8 mouse cellular contexts compared by ENCODE assay signal in genomic region chr4:62732840-62733239, GRCm38 (mm10).
A peak's percentile ranks its signal among the peaks of the same experiment; 100 is the strongest.
DNase-seq lines count a peak whose midpoint lies in the region; ATAC-seq and TF ChIP-seq lines count a peak whose summit lies in the region.

No protein-coding gene starts in this region.

- no peak overlapping the region for H3K4me3 ChIP-seq in lung, embryonic 14.5 days (ENCODE audit: low read depth, low read length)
- no peak overlapping the region for H3K4me3 ChIP-seq in heart, embryonic 10.5 days
- no peak overlapping the region for H3K4me3 ChIP-seq in limb, embryonic 10.5 days
- H3K4me3 ChIP-seq in stomach, embryonic 14.5 days (ENCODE audit: low read depth, low read length) = no peak overlapping the region
- no peak overlapping the region for H3K4me3 ChIP-seq in hindbrain, embryonic 16.5 days (ENCODE audit: low read length)
- no peak overlapping the region for H3K4me3 ChIP-seq in hindbrain, embryonic 11.5 days (ENCODE audit: low read depth, low read length)

- TF ChIP-seq CTCF in lung, embryonic 14.5 days (IDR thresholded peaks at IDR 0.05; ENCODE audit: low read depth) = peak; percentile 30

- 8% methylated on average over 2 of the region's 2 CpGs for WGBS in lung, embryonic 14.5 days
- WGBS in heart, embryonic 10.5 days = 17% methylated on average over 2 of the region's 2 CpGs
- WGBS in limb, embryonic 10.5 days = 73% methylated on average over 2 of the region's 2 CpGs
- WGBS in stomach, embryonic 14.5 days = 9% methylated on average over 2 of the region's 2 CpGs
- WGBS in hindbrain, embryonic 16.5 days = 67% methylated on average over 2 of the region's 2 CpGs
- WGBS in hindbrain, embryonic 11.5 days = 76% methylated on average over 2 of the region's 2 CpGs

- peaks cover 36% of the 10 kb centered on the region for H3K4me1 ChIP-seq in lung, embryonic 14.5 days (ENCODE audit: insufficient read depth)
- H3K4me1 ChIP-seq in heart, embryonic 10.5 days = peaks cover 87% of the 10 kb centered on the region
- H3K4me1 ChIP-seq in limb, embryonic 10.5 days = peaks cover 59% of the 10 kb centered on the region
- H3K4me1 ChIP-seq in stomach, embryonic 14.5 days (ENCODE audit: control insufficient read depth, insufficient read depth, low read length) = peaks cover 46% of the 10 kb centered on the region
- peaks cover 10% of the 10 kb centered on the region for H3K4me1 ChIP-seq in hindbrain, embryonic 16.5 days (ENCODE audit: control insufficient read depth, insufficient read depth, low read depth, low read length)
- peaks cover 2% of the 10 kb centered on the region; the same call in 1 of the 2 replicates for H3K4me1 ChIP-seq in hindbrain, embryonic 11.5 days (replicated peaks; ENCODE audit: control insufficient read depth, insufficient read depth, low read length)

- H3K9me3 ChIP-seq in lung, embryonic 14.5 days (ENCODE audit: low read depth, low read length) = no peaks in the 10 kb centered on the region
- no peaks in the 10 kb centered on the region for H3K9me3 ChIP-seq in heart, embryonic 10.5 days
- no peaks in the 10 kb centered on the region for H3K9me3 ChIP-seq in limb, embryonic 10.5 days (replicated peaks)
- H3K9me3 ChIP-seq in stomach, embryonic 14.5 days (ENCODE audit: control insufficient read depth, low read depth, low read length) = no peaks in the 10 kb centered on the region
- no peaks in the 10 kb centered on the region for H3K9me3 ChIP-seq in hindbrain, embryonic 16.5 days (ENCODE audit: control insufficient read depth, low read length)
- no peaks in the 10 kb centered on the region for H3K9me3 ChIP-seq in hindbrain, embryonic 11.5 days (ENCODE audit: control insufficient read depth, low read length)

- H3K4me2 ChIP-seq in lung, embryonic 14.5 days = no peak overlapping the region
- H3K4me2 ChIP-seq in stomach, embryonic 14.5 days (replicated peaks; ENCODE audit: low read depth, low read length) = no peak overlapping the region
- H3K4me2 ChIP-seq in hindbrain, embryonic 16.5 days (ENCODE audit: low read length) = no peak overlapping the region
- no peak overlapping the region for H3K4me2 ChIP-seq in hindbrain, embryonic 11.5 days (replicated peaks; ENCODE audit: low read depth, low read length)

- peak overlapping the region; percentile 27; the same call in 1 of the 2 replicates for H3K9ac ChIP-seq in lung, embryonic 14.5 days
- 0 out of 2 replicates have a peak overlapping the region, but pooled peaks have one; percentile 10 for H3K9ac ChIP-seq in stomach, embryonic 14.5 days (replicated peaks; ENCODE audit: low read depth, low read length)
- no peak overlapping the region for H3K9ac ChIP-seq in hindbrain, embryonic 16.5 days (ENCODE audit: low read depth, low read length)
- H3K9ac ChIP-seq in hindbrain, embryonic 11.5 days (ENCODE audit: low read depth, low read length) = no peak overlapping the region

- peak; percentile 87 for DNase-seq in lung, embryonic 14.5 days
- no peak for DNase-seq in lung, postnatal 14 days
- peak; percentile 94 for DNase-seq in heart, embryonic 10.5 days (ENCODE audit: low spot score)
- no peak for DNase-seq in limb, embryonic 10.5 days (ENCODE audit: low spot score)
- DNase-seq in hindbrain, embryonic 11.5 days (ENCODE audit: low spot score) = no peak
- DNase-seq in spleen, postnatal 14 days (ENCODE audit: low spot score in 2 of 2) = no peak

- H3K36me3 ChIP-seq in lung, embryonic 14.5 days (ENCODE audit: insufficient read depth) = no peaks in the 10 kb centered on the region
- no peaks in the 10 kb centered on the region for H3K36me3 ChIP-seq in heart, embryonic 10.5 days
- H3K36me3 ChIP-seq in limb, embryonic 10.5 days = no peaks in the 10 kb centered on the region
- no peaks in the 10 kb centered on the region for H3K36me3 ChIP-seq in stomach, embryonic 14.5 days (ENCODE audit: control insufficient read depth, insufficient read depth, low read length)
- no peaks in the 10 kb centered on the region for H3K36me3 ChIP-seq in hindbrain, embryonic 16.5 days (ENCODE audit: control insufficient read depth, insufficient read depth, low read length)
- no peaks in the 10 kb centered on the region for H3K36me3 ChIP-seq in hindbrain, embryonic 11.5 days (ENCODE audit: control insufficient read depth, insufficient read depth, low read length)

- H3K27ac ChIP-seq in lung, embryonic 14.5 days (ENCODE audit: low read depth) = peak overlapping the region; percentile 83
- H3K27ac ChIP-seq in heart, embryonic 10.5 days = peak overlapping the region; percentile 94
- H3K27ac ChIP-seq in limb, embryonic 10.5 days = peak overlapping the region; percentile 73
- peak overlapping the region; percentile 91 for H3K27ac ChIP-seq in stomach, embryonic 14.5 days (ENCODE audit: low read length)
- no peak overlapping the region for H3K27ac ChIP-seq in hindbrain, embryonic 16.5 days (ENCODE audit: low read depth, low read length)
- H3K27ac ChIP-seq in hindbrain, embryonic 11.5 days (ENCODE audit: low read depth, low read length) = no peak overlapping the region

- no peaks in the 10 kb centered on the region for H3K27me3 ChIP-seq in lung, embryonic 14.5 days (ENCODE audit: insufficient read depth, low read length)
- no peaks in the 10 kb centered on the region for H3K27me3 ChIP-seq in heart, embryonic 10.5 days (ENCODE audit: insufficient read depth, poor library complexity, severe bottlenecking)
- no peaks in the 10 kb centered on the region for H3K27me3 ChIP-seq in limb, embryonic 10.5 days (ENCODE audit: low read depth, poor library complexity, severe bottlenecking)
- H3K27me3 ChIP-seq in stomach, embryonic 14.5 days (ENCODE audit: control insufficient read depth, insufficient read depth, low read length) = no peaks in the 10 kb centered on the region
- no peaks in the 10 kb centered on the region for H3K27me3 ChIP-seq in hindbrain, embryonic 16.5 days (replicated peaks; ENCODE audit: control insufficient read depth, insufficient read depth, low read length)
- H3K27me3 ChIP-seq in hindbrain, embryonic 11.5 days (ENCODE audit: control insufficient read depth, insufficient read depth, low read length) = no peaks in the 10 kb centered on the region

- ATAC-seq in lung, embryonic 14.5 days (ENCODE audit: insufficient read depth) = peak; percentile 85
- ATAC-seq in stomach, embryonic 14.5 days (ENCODE audit: insufficient number of reproducible peaks, insufficient read depth, low FRiP score, low read depth) = peak; percentile 68
- ATAC-seq in hindbrain, embryonic 16.5 days = no peak
- ATAC-seq in hindbrain, embryonic 11.5 days (ENCODE audit: low FRiP score) = no peak

Comparison
In these comparisons a context has a peak if more than half of its experiments do, and no peak if none do; other contexts are left out.
1. DNase-seq: peak in lung, embryonic 14.5 days (single experiment) and heart, embryonic 10.5 days (single experiment); none in lung, postnatal 14 days (single experiment), limb, embryonic 10.5 days (single experiment), hindbrain, embryonic 11.5 days (single experiment) and spleen, postnatal 14 days (0 of 2).
2. ATAC-seq: peak in lung, embryonic 14.5 days (single experiment) and stomach, embryonic 14.5 days (single experiment); none in hindbrain, embryonic 16.5 days (single experiment) and hindbrain, embryonic 11.5 days (single experiment).
3. H3K27ac ChIP-seq: peak in lung, embryonic 14.5 days (single experiment), heart, embryonic 10.5 days (single experiment), limb, embryonic 10.5 days (single experiment) and stomach, embryonic 14.5 days (single experiment); none in hindbrain, embryonic 16.5 days (single experiment) and hindbrain, embryonic 11.5 days (single experiment).
4. H3K9ac ChIP-seq: peak in lung, embryonic 14.5 days (single experiment) and stomach, embryonic 14.5 days (single experiment); none in hindbrain, embryonic 16.5 days (single experiment) and hindbrain, embryonic 11.5 days (single experiment).